Mouse (Mus musculus) olfactory bulb, adult 2 months (tissue): ENCODE data around the gene Rae1.

Source experiments
- CTCF ChIP-seq: fragments of 200-500 bp; IDR thresholded peaks from 2 replicates; pipeline ENCODE4 v1.5.1; 2012; ENCODE audit warnings: low read depth, mild to moderate bottlenecking, low read length, moderate library complexity; ENCODE audit not compliant: insufficient read depth
- POLR2A ChIP-seq: fragments of 200-500 bp; IDR thresholded peaks from 2 replicates; pipeline ENCODE4 v1.6.1; 2012; ENCODE audit warnings: mild to moderate bottlenecking, low read depth, low read length, moderate library complexity; ENCODE audit not compliant: insufficient read depth

DNA sequence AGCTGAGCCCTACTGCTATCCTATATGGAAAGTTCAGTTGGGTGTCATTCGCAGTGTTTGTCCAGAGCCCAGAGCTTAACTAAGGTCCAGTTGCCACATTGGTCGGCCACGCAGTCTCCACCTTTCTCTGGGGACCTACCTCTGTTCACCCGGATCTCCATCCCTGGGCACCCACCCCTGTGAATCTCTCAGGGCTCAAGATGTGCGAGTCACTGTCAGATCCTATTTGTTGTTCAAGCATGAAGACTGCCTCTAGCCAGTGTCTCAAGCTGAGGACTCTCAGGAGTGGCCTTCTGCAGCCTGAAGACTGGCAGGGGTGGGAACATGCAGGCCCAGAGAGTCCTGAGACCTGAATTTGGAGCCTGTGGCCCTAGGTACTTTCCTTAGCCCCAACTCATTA lies 36.1 kb downstream of the Rae1 start:
- TF ChIP-seq CTCF (no peak), POLR2A (no peak)
